Mouse (Mus musculus) small intestine, adult 2 months (tissue): Measurements from ENCODE around the gene Psmb1. TPM values are rescaled to one million over a fixed set of nuclear protein-coding genes. Genes with fewer than 3 reads are reported as not detected.
"Not testable (repeated sequence)": the region's sequence is repeated elsewhere in the genome, so short reads cannot be mapped to it uniquely, and the experiment has no call there.

Experiments used
- H3K27ac ChIP-seq: fragments of 200-500 bp; 2 replicates; pipeline ENCODE4 v1.5.1; 2012; ENCODE audit warnings: low read depth, low read length, control low read depth, inconsistent platforms; ENCODE audit not compliant: insufficient read depth
- H3K27me3 ChIP-seq: fragments of 200-500 bp; 2 replicates; pipeline ENCODE4 v1.6.1; 2012; ENCODE audit warnings: mild to moderate bottlenecking, moderate library complexity, low read length, inconsistent platforms; ENCODE audit not compliant: control insufficient read depth, insufficient read depth
- H3K36me3 ChIP-seq: fragments of 200-500 bp; 2 replicates; pipeline ENCODE4 v1.6.1; 2012; ENCODE audit warnings: mild to moderate bottlenecking, low read length, control low read depth, inconsistent platforms; ENCODE audit not compliant: control insufficient read depth, insufficient read depth
- H3K4me1 ChIP-seq: fragments of 200-500 bp; 2 replicates; pipeline ENCODE4 v1.6.1; 2012; ENCODE audit warnings: low read length, inconsistent platforms, mixed read lengths; ENCODE audit not compliant: control insufficient read depth, insufficient read depth, insufficient read length
- H3K4me3 ChIP-seq: fragments of 200-500 bp; 2 replicates; pipeline ENCODE4 v1.5.1; 2012; ENCODE audit warnings: low read depth, mild to moderate bottlenecking, control low read depth, inconsistent platforms, low read length, moderate library complexity
- CTCF ChIP-seq: fragments of 200-500 bp; IDR thresholded peaks from 2 replicates; pipeline ENCODE4 v1.5.1; 2012; ENCODE audit warnings: low read depth, mild to moderate bottlenecking, control low read depth, inconsistent platforms, low read length, moderate library complexity, mixed read lengths; ENCODE audit not compliant: insufficient replicate concordance, insufficient read length; ENCODE audit errors: extremely low read depth
- POLR2A ChIP-seq: fragments of 200-500 bp; IDR thresholded peaks from 2 replicates; pipeline ENCODE4 v1.6.1; 2012; ENCODE audit warnings: low read depth, mild to moderate bottlenecking, control low read depth, inconsistent platforms, low read length, moderate library complexity
- WGBS: fragments of 180-500 bp; shearing (Covaris S2); methylation state at CpG from one replicate; pipeline ENCODE4 v1.1.7; 2018; 5-methylcytosine and 5-hydroxymethylcytosine counted together
- polyA plus RNA-seq: library from polyadenylated mRNA; depleted of rRNA; stranded (reverse); fragments of >200 nt; gene quantifications from 2 replicates; pipeline ENCODE4 v1.2.3, GENCODE M21; 2012

The Psmb1 gene
- polyA plus RNA-seq, 1 experiment, result 54.2 TPM

DNA sequence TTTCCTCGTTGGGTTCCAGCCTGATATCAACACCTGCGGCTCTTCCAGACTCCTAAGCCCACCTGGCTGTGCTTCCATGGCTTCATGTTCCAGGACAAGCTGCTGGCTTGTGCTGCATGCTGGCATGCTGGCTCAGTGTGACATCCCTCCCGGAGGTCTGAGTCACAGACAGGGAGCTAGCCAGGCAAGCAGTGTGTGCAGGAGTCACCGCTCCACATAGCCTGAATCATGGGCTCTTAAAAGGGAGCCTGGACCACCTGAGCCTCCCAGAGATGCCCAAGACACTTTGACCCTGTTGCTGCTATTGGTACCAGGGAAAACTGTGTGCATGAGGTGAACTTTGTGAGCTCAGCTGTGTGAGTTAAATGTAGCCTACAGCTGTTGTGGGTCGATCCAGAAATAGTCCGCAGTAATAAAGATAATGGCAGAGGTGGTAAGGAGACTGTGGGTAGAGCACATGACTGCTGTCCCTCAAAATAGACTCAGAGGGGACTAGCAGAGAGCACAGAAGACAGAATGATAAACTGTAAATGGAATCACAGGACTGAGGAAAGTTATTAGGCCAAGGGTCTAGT, 37.5 kb downstream of the Psmb1 start:
- no peak overlapping the region for H3K27ac ChIP-seq
- WGBS, result 77% methylated on average over 6 of the region's 6 CpGs
- H3K4me3 ChIP-seq, result no peak overlapping the region
- H3K36me3 ChIP-seq, result 0 out of 2 replicates have a peak, but pooled peaks cover under 1% of the 10 kb centered on the region
- H3K27me3 ChIP-seq, result no peaks in the 10 kb centered on the region
- TF ChIP-seq POLR2A (no peak), CTCF (no peak)
- no peaks in the 10 kb centered on the region for H3K4me1 ChIP-seq

DNA sequence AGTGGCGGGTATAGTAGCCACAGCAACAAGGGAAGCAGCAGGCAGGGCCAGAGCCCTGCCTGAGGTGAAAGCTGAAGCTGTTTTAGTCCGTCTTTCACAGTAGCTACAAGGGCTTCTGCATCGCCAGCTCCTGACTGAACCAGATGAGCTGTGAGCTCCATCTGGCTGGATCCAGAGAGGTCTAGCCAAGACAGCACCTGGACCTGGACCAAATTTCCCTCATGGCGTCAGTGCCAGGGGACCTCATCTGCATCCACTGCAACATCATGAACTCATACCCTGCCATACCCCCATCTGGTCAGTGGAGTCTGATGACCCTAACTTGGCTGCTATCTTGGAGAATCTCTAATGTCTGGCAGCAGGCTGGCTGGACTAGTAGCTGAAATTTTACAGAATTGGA, 39.8 kb downstream of the Psmb1 start:
- no peaks in the 10 kb centered on the region for H3K4me1 ChIP-seq
- H3K27ac ChIP-seq, result no peak overlapping the region
- no peak overlapping the region for H3K4me3 ChIP-seq
- WGBS, result 91% methylated on average over 4 of the region's 4 CpGs
- TF ChIP-seq POLR2A (no peak), CTCF (no peak)
- H3K36me3 ChIP-seq, result no peaks in the 10 kb centered on the region
- no peaks in the 10 kb centered on the region for H3K27me3 ChIP-seq

DNA sequence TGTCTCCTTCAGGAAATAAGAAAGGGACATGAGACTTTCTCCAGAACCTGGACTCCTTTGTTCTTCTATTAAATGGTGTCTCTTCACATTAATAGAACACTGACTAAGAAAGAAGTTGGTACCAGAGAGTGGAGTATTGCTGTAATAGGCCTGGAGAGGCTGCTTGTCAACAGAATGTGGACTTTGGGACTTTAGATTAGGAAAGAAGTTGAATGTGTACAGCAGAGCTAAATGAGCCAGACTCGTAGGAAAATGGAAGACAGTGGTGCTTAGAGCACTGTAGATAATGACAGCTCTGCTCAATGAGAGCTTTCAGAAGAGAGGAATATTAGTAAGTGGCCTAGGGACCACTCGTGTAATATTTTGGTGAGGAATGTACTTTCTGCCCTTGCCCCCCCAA, 43.0 kb downstream of the Psmb1 start:
- no peak for TF ChIP-seq POLR2A
- no peak for TF ChIP-seq CTCF
- Histone ChIP-seq H3K27me3 (no peaks in the 10 kb centered on the region), H3K36me3 (no peaks in the 10 kb centered on the region), H3K27ac (no peak overlapping the region), H3K4me1 (no peaks in the 10 kb centered on the region), H3K4me3 (no peak overlapping the region)
- 40% methylated on average over 2 of the region's 2 CpGs for WGBS

DNA sequence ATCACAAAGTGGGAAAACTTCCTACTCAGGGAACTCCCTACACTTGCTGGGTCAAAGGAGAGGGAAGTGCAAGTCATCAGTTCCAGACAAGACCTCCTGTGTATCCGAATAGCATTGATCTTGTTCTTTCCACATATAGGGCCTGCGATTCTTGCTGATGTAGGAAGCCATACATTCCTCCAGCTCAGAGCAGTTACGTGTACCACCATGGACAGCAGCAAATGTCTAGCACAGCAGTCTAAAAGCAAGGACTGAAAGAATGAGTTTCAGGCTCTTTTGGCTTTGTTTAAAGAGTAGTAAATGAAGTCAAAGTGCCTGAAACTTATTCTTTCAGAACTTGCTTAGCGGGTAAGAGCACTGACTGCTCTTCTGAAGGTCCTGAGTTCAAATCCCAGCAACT, 44.3 kb downstream of the Psmb1 start:
- Histone ChIP-seq H3K27ac (no peak overlapping the region), H3K4me3 (no peak overlapping the region), H3K36me3 (no peaks in the 10 kb centered on the region), H3K4me1 (no peaks in the 10 kb centered on the region), H3K27me3 (no peaks in the 10 kb centered on the region)
- no peak for TF ChIP-seq POLR2A
- WGBS, result 89% methylated on average over 4 of the region's 4 CpGs

DNA sequence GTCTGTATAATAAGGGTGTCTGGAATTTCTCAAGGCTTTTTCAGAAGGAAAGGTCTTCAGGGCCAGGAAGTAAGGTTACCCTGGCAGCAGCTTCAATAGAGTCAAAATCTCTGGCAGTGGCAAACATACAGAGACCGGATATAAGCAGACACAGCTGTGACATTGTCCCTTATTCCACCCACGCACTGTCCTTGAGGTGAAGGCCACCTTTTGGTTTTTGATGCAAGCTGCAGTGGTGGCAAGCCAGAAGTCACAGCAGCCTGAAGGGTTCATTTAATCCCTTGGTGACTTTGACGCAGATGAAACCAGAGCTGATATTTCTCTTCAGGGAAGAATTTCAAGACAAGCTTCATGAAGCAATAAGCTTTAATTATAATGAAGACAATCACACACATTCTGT, 49.9 kb downstream of the Psmb1 start:
- Histone ChIP-seq H3K27ac (no peak overlapping the region), H3K4me1 (no peaks in the 10 kb centered on the region), H3K27me3 (no peaks in the 10 kb centered on the region), H3K36me3 (no peaks in the 10 kb centered on the region), H3K4me3 (no peak overlapping the region)
- WGBS, result 81% methylated on average over 3 of the region's 3 CpGs
- TF ChIP-seq CTCF, result no peak
- TF ChIP-seq POLR2A, result no peak

DNA sequence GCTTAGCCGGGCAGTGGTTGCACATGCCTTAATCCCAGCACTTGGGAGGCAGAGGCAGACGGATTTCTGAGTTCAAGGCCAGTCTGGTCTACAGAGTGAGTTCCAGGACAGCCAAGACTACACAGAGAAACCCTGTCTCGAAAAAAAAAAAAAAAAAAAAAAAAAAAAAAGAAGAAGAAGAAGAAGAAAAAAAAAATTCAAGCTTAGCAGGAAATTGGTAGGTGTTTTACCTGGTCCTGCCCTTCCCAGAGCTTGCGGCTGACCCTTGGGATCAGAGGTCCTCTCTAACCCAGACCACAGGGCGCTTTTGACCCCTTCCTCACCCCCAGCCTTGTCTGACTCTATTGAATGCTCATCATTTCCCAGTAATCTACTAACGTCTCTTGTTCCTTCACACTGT, 50.4 kb downstream of the Psmb1 start:
- H3K36me3 ChIP-seq, H3K27ac ChIP-seq, H3K4me1 ChIP-seq, H3K4me3 ChIP-seq, H3K27me3 ChIP-seq: not testable (repeated sequence)
- 75% methylated on average over 6 of the region's 6 CpGs for WGBS

DNA sequence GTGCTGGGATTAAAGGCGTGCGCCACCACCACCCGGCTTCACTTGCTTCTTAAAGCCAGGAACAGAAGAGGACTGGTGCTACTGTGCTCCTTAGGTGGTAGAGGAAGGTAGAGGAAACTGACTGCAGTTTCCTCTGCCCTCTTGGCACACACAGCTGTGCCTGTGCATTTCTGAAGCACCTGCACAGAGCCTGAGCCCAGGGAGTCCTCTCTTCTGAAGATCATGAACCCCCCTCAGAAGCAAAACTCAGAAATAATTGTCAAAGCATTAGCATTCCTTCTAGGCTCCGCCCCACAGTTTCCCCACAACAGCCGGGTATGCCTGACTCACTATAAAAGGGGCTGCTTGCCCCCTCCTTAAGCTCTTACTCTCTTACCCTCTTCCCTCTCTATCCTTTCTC, 51.7 kb downstream of the Psmb1 start:
- H3K36me3 ChIP-seq, result no peaks in the 10 kb centered on the region
- TF ChIP-seq POLR2A, result no peak
- TF ChIP-seq CTCF, result no peak
- no peaks in the 10 kb centered on the region for H3K27me3 ChIP-seq
- H3K4me3 ChIP-seq, result no peak overlapping the region
- no peak overlapping the region for H3K27ac ChIP-seq
- whole genome bisulfite sequencing, result 61% methylated on average over 5 of the region's 5 CpGs
- H3K4me1 ChIP-seq, result no peaks in the 10 kb centered on the region

DNA sequence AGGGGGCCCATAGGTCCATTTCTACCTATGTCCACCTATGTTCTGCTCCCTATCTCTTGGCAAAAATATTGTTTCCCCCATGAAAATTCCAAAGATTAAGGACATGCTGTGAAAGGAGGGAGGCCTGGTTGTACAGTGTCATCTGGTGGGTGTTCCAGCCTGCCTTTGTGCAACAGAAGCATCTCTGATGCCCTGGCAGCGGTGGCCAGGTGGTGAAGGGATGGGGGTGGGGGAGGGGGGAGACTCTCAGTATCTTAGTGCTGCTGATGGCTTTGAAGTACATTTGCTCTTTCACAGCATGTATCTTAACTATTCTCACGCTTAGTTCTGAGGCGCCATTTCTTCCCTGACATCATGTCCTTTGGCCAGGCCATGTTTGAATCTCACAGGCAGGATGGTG, 54.1 kb downstream of the Psmb1 start:
- no peak overlapping the region for H3K27ac ChIP-seq
- H3K4me1 ChIP-seq, result no peaks in the 10 kb centered on the region
- H3K4me3 ChIP-seq, result no peak overlapping the region
- H3K36me3 ChIP-seq, result no peaks in the 10 kb centered on the region
- no peak for TF ChIP-seq CTCF
- no peak for TF ChIP-seq POLR2A
- H3K27me3 ChIP-seq, result no peaks in the 10 kb centered on the region
- WGBS, result 86% methylated on average over 3 of the region's 3 CpGs
